Mouse (Mus musculus) heart, embryonic 11.5 days (tissue): ENCODE results near the gene Alpl. TPM values are rescaled to one million over a fixed set of nuclear protein-coding genes. Genes with fewer than 3 reads are reported as not detected.

ENCODE experiments used
- ATAC-seq: fragments of 200-750 bp; cut with Nextera tagmentation; replicated peaks from 2 replicates; pipeline ENCODE4 v1.8.0; 2017; ENCODE audit warnings: moderate library complexity; ENCODE audit not compliant: insufficient number of reproducible peaks, low FRiP score, low TSS enrichment
- H3K27ac ChIP-seq: fragments of 300-500 bp; sonication (generic); 2 replicates; pipeline ENCODE4 v1.5.1; 2014; ENCODE audit warnings: mild to moderate bottlenecking, low read depth, low read length
- H3K27me3 ChIP-seq: fragments of 300-500 bp; sonication (generic); 2 replicates; pipeline ENCODE4 v1.6.1; 2014; ENCODE audit warnings: mild to moderate bottlenecking, low read length, mixed read lengths; ENCODE audit not compliant: control insufficient read depth, insufficient read depth
- H3K36me3 ChIP-seq: fragments of 300-500 bp; sonication (generic); 2 replicates; pipeline ENCODE4 v1.6.1; 2014; ENCODE audit warnings: mild to moderate bottlenecking, low read length, moderate library complexity, mixed read lengths; ENCODE audit not compliant: control insufficient read depth, insufficient read depth
- H3K4me1 ChIP-seq: fragments of 300-500 bp; sonication (generic); 2 replicates; pipeline ENCODE4 v1.6.1; 2014; ENCODE audit warnings: low read length; ENCODE audit not compliant: control insufficient read depth, insufficient read depth
- H3K4me2 ChIP-seq: fragments of 300-500 bp; sonication (generic); 2 replicates; pipeline ENCODE4 v1.6.1; 2014; ENCODE audit warnings: mild to moderate bottlenecking, moderate library complexity
- H3K4me3 ChIP-seq: fragments of 300-500 bp; sonication (generic); 2 replicates; pipeline ENCODE4 v1.5.1; 2014; ENCODE audit warnings: low read depth, low read length
- H3K9ac ChIP-seq: fragments of 300-500 bp; sonication (generic); 2 replicates; pipeline ENCODE4 v1.6.1; 2014; ENCODE audit warnings: mild to moderate bottlenecking, low read depth, low read length, moderate library complexity
- H3K9me3 ChIP-seq: fragments of 300-500 bp; sonication (generic); replicated peaks from 2 replicates; pipeline ENCODE4 v1.6.1; 2016; ENCODE audit warnings: low read length; ENCODE audit not compliant: control insufficient read depth
- WGBS: fragments of 180-500 bp; shearing (Covaris S2); extraction: QIAGEN DNeasy Blood & Tissue Kit; methylation state at CpG from one replicate; pipeline ENCODE4 v1.1.7; 2014; ENCODE audit not compliant: insufficient replicate concordance; 5-methylcytosine and 5-hydroxymethylcytosine counted together
- polyA plus RNA-seq: library from polyadenylated mRNA; unstranded; fragments of >200 nt; fragmentation: Nextera tagmentation; extraction: Ambion mirVana; gene quantifications from 2 replicates; pipeline ENCODE4 v1.2.1, GENCODE M21; 2014

The Alpl gene
- polyA plus RNA-seq, 1 experiment from 2014 or later = 1.2 TPM

DNA sequence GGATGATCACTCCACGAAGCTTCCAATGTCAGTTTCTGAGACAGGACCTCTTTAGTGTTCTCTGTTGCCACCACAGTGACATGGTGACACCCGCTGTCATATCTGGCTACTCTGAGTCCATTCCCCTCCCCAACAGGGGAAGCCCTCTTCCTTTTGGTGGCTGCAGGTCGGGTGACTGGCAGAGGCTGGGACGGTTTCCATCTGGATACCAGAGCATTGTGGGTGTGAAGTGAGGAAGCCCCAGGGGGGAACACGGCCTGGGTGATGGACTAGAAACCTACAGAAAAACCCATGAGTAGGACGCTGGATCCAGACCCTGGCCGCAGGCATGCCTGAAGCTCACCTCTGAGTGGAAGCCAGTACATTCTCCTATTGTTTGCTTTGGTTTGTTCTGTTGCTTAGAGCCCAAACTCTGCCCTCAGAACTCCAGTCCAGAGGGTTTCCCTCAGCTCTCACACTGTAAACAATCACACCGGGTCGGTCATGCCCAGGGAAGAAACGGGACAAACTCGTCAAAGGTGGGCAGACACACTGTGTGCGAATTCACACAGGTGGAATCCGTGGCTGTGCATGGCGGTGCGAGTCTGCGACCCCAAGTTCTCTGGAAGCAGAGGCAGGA lies 23.6 kb downstream of the Alpl start:
- peaks cover 9% of the 10 kb centered on the region; the same call in 1 of the 2 replicates for H3K4me1 ChIP-seq
- H3K4me2 ChIP-seq = no peak overlapping the region
- H3K27me3 ChIP-seq = peaks cover 8% of the 10 kb centered on the region; the same call in 1 of the 2 replicates
- H3K4me3 ChIP-seq = no peak overlapping the region
- H3K36me3 ChIP-seq = no peaks in the 10 kb centered on the region
- ATAC-seq = no peak
- H3K9me3 ChIP-seq = no peaks in the 10 kb centered on the region
- H3K9ac ChIP-seq = no peak overlapping the region
- H3K27ac ChIP-seq = no peak overlapping the region
- 76% methylated on average over 16 of the region's 16 CpGs for WGBS

DNA sequence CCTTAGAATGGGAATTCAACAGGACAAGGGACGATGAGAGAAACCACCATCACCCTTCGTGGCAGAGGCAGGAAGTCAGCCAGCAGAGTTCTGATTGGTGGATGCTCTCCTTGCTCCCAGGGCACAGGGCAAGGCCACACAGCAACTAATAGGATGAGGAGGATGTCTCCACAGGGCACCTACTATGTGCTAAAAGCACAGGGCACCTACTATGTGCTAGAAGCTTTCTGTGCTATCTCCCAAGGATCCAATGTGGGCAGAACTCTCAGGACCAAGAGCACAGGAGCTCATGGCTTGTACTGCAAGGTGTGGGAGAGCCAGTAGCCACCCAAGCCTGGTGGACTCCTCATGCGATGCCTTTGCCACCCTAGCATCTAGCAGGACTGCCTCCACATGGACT lies 24.4 kb downstream of the Alpl start:
- Histone ChIP-seq H3K9ac (no peak overlapping the region), H3K27ac (no peak overlapping the region), H3K4me1 (peaks cover 9% of the 10 kb centered on the region; the same call in 1 of the 2 replicates), H3K27me3 (peaks cover 8% of the 10 kb centered on the region; the same call in 1 of the 2 replicates), H3K36me3 (no peaks in the 10 kb centered on the region), H3K4me3 (no peak overlapping the region), H3K9me3 (no peaks in the 10 kb centered on the region), H3K4me2 (no peak overlapping the region)
- WGBS = 61% methylated on average over 3 of the region's 3 CpGs
- ATAC-seq = no peak

DNA sequence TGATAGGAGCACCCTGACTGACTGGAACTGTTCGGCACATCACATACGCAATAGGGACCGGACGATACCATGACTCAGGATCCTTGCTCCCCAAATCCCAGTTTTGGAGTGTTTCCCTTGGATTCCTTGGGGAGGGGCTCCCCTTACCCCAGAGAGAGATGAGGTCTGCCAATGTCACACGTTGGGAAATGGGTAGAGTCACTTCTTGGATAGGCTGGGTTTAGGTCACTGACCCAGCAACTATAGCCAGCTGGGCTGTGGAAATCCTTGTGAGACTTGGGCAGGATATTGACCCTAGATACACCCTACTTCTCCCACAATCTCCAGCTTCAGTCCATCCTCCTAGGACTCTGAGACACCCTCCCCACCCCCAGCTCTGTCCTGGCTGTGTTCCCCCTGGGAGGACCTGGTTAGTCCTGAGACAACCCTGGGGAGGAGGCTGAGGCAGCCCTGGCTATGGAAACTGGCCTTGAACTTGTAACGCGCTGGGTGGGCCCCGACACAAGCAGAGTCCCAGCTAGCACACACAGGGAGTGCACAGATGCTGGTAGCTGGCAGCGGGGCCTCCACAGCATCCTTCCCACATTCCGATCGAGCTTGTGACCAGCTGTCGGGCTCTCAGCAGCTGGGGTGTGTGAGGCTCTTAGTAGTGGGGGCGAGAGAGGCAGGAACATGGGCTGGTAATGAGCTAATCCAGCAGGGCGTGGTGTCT lies 25.1 kb downstream of the Alpl start:
- Histone ChIP-seq H3K9me3 (no peaks in the 10 kb centered on the region), H3K9ac (no peak overlapping the region), H3K36me3 (no peaks in the 10 kb centered on the region), H3K27ac (no peak overlapping the region), H3K4me1 (peaks cover 13% of the 10 kb centered on the region), H3K4me3 (no peak overlapping the region), H3K4me2 (no peak overlapping the region), H3K27me3 (peaks cover 8% of the 10 kb centered on the region; the same call in 1 of the 2 replicates)
- no peak for ATAC-seq
- 59% methylated on average over 14 of the region's 14 CpGs for WGBS

DNA sequence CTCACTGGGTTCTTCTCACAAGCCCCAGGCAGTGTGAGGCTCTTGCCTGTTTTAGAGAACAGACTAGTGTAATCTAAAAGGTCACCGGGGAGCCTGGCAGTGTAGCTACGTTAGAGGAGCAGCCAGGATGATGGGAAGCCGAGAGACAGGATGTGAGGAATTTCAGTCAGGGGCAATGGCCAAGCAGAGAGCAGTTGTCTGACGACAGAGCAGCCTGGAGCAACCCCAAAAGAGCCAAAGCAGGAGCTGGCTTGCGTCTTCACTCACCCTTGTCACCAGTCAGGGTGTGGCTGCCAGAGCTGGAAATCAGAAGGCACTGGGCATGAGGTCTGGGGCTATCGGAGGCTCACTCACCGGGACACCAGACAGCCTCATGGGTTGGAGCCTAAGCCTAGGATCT lies 26.5 kb downstream of the Alpl start:
- Histone ChIP-seq H3K9me3 (no peaks in the 10 kb centered on the region), H3K4me3 (no peak overlapping the region), H3K27me3 (peaks cover 8% of the 10 kb centered on the region; the same call in 1 of the 2 replicates), H3K4me2 (no peak overlapping the region), H3K27ac (no peak overlapping the region), H3K4me1 (peaks cover 19% of the 10 kb centered on the region), H3K9ac (no peak overlapping the region), H3K36me3 (no peaks in the 10 kb centered on the region)
- ATAC-seq = no peak
- 25% methylated on average over 7 of the region's 7 CpGs for WGBS

DNA sequence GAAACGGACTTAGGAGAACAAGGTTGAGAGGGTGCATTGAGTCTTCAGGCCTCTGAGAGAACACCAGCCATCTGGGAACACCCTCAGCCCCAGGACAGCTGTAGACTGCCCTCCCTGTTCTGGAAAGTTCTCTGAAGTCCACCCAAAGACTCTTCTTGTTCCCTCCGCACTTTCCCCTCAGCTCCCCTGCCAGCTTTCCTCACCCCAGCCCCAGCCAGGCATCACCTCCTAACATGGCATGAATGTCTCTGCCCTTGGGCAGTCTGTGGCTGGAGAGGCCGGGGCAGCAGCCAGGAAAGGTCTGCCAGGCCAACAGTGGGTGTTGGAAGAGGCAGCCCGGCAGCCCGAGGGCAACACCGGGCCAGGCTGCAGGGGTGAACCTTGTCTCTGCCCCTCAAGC lies 27.4 kb downstream of the Alpl start:
- no peak overlapping the region for H3K4me3 ChIP-seq
- no peak overlapping the region for H3K4me2 ChIP-seq
- no peaks in the 10 kb centered on the region for H3K36me3 ChIP-seq
- peaks cover 8% of the 10 kb centered on the region; the same call in 1 of the 2 replicates for H3K27me3 ChIP-seq
- no peak overlapping the region for H3K27ac ChIP-seq
- 64% methylated on average over 6 of the region's 6 CpGs for WGBS
- H3K4me1 ChIP-seq = peaks cover 19% of the 10 kb centered on the region
- H3K9me3 ChIP-seq = no peaks in the 10 kb centered on the region
- no peak overlapping the region for H3K9ac ChIP-seq
- ATAC-seq = no peak

DNA sequence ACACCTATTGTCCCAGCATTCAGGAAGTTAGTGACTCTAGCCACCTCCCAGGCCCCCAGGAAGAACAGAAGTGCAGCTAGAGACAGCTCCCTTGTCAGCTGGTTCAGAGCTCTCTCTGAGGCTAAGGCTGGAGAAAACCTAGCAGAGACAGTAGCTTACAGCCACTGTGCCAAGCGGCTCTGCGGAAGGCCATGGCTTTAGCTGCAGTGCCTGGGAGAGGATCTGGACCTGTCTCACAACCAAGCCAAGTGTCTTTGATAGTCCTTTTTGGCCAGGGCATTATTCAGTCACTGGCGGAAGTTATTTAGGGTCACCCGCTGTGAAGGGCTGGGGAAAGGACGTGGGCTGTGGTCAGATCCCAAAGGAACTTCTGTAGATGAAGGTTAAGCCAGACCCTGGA lies 27.8 kb downstream of the Alpl start:
- Histone ChIP-seq H3K9me3 (no peaks in the 10 kb centered on the region), H3K9ac (no peak overlapping the region), H3K27ac (no peak overlapping the region), H3K4me3 (no peak overlapping the region), H3K4me2 (no peak overlapping the region), H3K4me1 (peaks cover 19% of the 10 kb centered on the region), H3K27me3 (peaks cover 8% of the 10 kb centered on the region; the same call in 1 of the 2 replicates), H3K36me3 (no peaks in the 10 kb centered on the region)
- 81% methylated on average over 5 of the region's 5 CpGs for WGBS
- no peak for ATAC-seq

DNA sequence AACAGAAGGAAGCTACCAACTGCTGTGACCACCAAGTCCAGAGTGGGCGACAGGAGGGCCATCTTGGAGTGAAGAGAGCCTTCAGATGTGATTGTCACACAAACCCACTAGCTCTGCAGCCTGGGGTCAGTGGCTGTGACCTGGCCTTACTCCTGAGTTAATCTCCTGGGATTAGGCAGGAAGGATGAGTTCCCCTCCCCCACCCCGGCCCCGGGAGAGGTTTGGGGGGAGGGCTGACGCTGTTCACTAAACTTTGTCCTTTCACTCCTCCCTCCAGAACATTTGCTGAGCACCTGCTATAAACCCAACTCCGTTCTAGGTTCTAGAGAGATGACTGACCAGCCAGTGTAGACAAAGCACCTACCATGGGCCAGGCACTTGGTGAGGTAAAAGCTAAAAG lies 29.8 kb downstream of the Alpl start:
- Histone ChIP-seq H3K4me1 (peaks cover 16% of the 10 kb centered on the region), H3K27ac (no peak overlapping the region), H3K9ac (no peak overlapping the region), H3K27me3 (peaks cover 4% of the 10 kb centered on the region; the same call in 1 of the 2 replicates), H3K4me2 (no peak overlapping the region), H3K4me3 (no peak overlapping the region), H3K9me3 (no peaks in the 10 kb centered on the region), H3K36me3 (no peaks in the 10 kb centered on the region)
- no peak for ATAC-seq
- WGBS = 32% methylated on average over 5 of the region's 5 CpGs

DNA sequence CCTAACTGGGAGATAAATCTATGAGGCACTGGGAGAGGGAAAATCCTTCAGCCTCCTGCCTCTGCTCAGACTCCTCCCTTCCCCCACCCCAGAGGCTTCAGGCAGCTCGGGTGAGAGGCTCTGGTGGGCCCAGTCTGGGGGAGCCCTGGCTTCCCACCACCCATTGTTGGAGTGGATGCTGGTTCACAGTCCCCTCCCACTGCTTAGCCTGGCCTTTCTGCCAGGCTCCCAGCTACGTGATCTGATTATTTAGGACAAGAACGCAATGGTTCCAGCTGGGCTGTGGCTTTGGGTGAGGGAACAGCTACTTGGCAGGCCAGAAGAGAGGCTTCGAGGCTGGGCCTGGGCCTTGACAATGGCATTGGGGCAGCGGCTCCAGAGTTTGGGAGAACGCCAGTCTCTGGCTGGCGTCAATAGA lies 30.6 kb downstream of the Alpl start:
- Histone ChIP-seq H3K36me3 (no peaks in the 10 kb centered on the region), H3K27me3 (peaks cover 4% of the 10 kb centered on the region; the same call in 1 of the 2 replicates), H3K9ac (peak overlapping the region; percentile 22; the same call in 1 of the 2 replicates), H3K27ac (no peak overlapping the region), H3K4me2 (no peak overlapping the region), H3K9me3 (no peaks in the 10 kb centered on the region), H3K4me3 (no peak overlapping the region), H3K4me1 (peaks cover 16% of the 10 kb centered on the region)
- no peak for ATAC-seq
- WGBS = 39% methylated on average over 7 of the region's 7 CpGs
